Mouse (Mus musculus) cerebellum, adult 11-12 months (tissue): ENCODE results near the gene Atp2a1.

Source experiments
- DNase-seq: peaks from one replicate; pipeline ENCODE4 v3.0.0; 2022

The Atp2a1 gene

GRCm38 (mm10) chr7:126472306-126472705 lies 9.4 kb upstream of the Atp2a1 start:
- DNase-seq = no peak

DNA sequence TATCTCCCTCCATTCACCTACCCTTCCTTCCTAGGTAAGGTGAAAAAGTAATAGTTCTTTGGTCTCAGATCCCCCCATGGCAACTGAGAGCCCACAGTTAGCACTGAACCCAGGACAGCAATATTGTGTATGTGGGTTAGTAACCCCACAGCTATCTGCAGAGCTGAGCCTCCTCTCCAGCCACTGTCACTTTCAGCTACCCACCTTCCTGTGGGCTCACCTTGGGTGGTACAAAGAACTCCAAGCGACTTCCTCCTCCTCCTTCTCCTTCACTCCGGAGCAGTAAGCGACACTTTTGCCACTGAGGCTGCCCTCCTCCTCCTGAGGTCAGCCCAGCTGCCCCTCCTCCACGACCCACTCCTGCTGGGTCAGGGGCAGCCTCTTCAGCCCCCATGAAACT lies 8.9 kb upstream of the Atp2a1 start:
- DNase-seq = no peak

GRCm38 (mm10) chr7:126471361-126471760 lies 8.5 kb upstream of the Atp2a1 start:
- no peak for DNase-seq

GRCm38 (mm10) chr7:126470077-126470476 lies 7.2 kb upstream of the Atp2a1 start:
- no peak for DNase-seq

DNA sequence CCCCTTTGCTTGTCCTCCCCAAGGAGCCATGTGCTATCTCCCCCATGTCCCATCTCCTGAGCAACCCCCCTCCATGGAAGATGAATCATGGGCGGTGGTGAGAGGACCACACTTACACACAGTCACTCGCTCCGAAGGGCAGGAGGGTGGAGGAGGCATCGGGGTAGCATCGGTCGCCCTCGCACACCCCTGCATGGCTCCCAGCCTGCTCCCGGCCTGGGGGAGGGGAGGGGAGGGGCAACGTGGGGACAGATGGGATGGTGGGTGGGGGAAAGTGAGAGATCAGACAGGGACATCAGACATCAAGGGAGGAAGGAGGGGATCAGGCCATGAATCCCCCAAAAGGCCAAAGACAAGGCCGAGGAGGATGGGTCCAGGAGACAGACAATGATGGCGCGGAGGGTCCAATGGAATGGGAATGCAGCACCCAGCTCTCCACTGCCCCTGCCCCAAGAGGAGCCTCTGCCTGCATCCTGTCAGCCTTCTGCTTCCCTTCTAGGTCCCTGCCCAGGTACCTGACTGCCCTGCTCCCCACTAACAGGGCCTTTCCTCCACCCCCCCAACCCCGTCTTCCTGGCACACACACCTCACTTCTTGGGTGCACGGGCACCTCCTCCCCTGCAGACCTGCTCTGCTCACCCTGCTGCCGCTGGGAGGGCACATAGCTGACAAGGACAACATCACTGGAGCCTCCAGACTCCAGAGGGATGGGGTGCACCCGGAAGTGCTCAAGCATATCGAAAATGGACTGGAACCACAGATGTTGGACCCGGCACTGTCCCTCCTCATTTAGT lies 5.1 kb upstream of the Atp2a1 start:
- DNase-seq = no peak

GRCm38 (mm10) chr7:126467271-126467670 lies 4.4 kb upstream of the Atp2a1 start:
- DNase-seq = no peak

- no peak for DNase-seq
Measured at GRCm38 (mm10) chr7:126466707-126467106, 3.8 kb upstream of the Atp2a1 start.

- DNase-seq = no peak
Measured at GRCm38 (mm10) chr7:126466116-126466515, 3.2 kb upstream of the Atp2a1 start.

DNA sequence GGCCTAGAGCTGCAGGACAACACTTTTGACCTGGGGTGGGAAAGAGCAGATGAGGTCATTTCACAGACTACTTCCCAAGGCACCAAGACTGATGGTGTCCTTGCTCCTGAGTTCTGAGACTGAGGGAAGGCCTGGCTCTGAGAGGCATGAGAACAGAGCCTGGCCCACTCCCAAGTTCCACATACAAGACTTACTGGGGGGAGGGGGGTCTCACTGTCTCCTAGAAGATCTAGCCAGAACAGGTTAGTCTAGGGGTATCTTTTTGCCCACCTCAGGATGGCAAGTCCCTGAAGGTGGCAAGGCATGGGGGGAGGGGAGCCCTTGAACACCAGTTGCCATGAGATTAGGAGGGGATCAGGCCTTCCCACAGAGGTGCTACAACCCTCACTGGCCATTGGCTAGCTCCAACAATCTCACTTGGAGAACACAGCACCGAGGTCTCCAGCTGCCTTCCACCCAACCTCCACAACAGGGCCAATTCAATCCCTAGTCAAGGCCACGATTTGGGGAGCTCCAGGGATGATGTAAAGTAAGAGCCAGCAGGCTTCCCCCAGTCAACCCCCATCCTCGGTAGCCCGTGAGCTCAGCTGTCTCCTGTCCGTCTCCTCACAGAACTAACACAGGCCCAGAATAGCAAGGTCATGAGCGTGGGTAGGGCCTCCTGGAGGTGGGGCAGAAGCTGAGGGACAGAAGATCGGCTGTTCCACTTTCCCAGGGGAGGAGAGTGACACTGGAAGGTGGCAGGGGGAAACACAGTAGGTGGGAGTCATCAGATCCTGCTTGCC lies 2.5 kb upstream of the Atp2a1 start:
- DNase-seq = no peak

DNA sequence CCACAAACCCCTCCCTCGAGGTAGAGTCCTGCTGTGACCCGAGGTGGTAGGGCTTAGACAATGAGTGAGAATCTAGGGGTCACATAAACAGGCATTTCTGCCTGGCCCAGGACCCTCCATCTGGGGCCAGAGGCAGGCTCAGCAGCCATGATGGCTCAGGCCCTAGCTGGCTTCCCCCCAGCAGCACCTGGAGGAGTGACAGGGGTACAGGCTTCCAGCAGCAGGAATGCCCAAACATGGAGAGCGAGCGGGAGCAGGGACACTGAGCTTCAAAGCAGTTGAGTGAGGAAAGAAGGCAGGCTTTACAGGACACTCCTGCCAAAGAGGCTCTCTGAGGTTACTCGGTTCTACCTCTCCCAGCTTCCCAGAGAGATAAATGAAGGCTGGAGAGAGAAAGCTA lies 1.9 kb upstream of the Atp2a1 start:
- no peak for DNase-seq

GRCm38 (mm10) chr7:126464121-126464520 lies 1.2 kb upstream of the Atp2a1 start:
- no peak for DNase-seq

DNA sequence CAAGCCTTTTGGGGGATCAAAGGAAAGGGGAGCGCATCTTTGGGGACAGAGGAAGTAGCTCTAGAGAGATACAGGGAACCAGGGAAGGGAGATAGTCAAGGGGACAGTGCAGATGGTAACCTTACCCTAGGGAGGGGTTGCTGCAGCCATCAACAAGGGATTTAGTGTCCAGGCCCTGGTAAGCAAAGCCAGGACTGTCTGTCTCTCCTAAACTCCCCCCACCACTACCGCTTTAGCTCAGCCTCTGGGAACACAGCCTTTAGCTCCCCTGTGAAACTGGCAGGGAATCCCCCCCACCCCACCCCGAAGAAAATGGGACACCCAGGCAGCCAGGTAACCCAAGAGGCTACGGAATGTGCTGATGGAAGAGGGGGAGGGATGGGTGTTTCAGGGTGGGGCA lies 639 bp upstream of the Atp2a1 start:
- DNase-seq = no peak

DNA sequence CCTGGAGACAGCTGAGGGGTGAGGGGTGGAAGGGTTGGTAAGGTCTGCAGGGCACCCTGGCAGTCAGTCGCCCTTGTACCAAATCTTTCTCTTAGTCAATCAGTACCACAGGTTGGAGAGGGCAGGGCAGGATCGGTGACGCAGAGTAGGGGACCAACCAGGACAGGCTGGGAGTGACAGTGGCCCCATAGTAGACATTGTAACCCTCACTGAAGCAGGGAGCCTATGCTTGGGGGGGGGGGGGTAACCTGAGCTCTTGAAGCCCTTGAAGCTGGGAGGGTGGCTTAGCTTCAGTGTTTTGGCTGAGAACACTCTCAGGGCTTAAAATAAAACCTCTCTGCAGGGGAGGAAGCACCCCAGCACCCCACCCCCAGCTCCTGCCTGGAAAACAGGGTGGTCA lies 1.3 kb downstream of the Atp2a1 start:
- DNase-seq = no peak

DNA sequence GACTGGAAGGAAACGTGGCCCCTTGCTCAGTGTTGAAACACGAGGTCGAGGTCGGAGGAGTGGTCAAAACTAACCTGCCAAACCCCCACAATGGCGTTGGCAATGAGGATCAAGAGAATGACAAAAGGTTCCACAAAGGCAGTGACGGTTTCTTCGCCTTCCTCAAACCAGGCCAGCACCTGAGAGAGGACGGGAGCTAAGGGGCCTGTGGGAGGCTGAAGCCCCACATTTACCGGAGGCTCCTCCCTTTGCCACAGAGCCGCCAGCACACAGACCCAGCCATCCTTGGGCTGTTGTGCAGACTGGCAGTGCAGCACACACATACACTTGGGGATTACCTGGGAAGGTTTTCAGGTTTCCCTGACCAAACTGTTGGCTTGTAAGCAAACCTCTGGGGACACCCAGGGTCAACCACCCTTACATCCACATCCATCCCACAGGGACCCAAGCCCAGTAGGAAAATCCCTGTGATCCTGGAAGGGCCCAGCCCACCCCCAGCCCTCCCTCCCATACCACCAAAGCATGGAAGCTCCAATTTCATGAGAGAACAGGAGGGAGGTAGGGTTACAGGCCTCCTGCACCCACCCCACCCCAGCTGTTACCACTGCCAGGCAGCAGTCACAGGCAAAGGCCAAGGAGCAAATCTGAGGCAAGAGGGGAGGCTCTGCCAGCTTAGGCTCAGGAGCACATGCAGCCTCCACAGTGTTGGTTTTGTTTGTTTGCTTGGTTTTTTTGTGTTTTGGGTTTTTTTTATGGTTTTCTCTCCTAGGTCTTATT lies 2.1 kb downstream of the Atp2a1 start:
- no peak for DNase-seq

- DNase-seq = no peak
Measured at GRCm38 (mm10) chr7:126458844-126459618, 3.9 kb downstream of the Atp2a1 start.

- DNase-seq = no peak
Measured at GRCm38 (mm10) chr7:126458225-126458624, 4.7 kb downstream of the Atp2a1 start.

- no peak for DNase-seq
Measured at GRCm38 (mm10) chr7:126456382-126457266, 6.3 kb downstream of the Atp2a1 start.

DNA sequence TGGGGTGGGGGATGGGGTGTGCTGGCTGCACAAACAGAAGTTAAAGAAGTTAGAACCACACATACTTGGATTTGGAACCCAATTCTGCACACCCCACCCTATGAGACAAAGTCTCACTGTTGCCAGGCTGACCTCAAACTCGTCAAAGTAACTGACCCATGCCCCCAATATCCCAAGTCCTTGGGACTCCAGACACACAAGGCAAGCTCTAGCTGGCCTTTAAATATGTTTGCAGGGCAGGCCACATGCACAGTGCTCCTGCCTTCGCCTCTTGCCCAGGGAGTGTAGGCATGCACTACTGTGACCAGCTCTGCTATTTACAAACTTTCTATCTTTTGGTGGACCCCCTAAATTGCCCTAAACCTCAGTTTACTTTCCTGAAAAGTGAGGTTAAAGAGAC lies 7.7 kb downstream of the Atp2a1 start:
- no peak for DNase-seq

DNA sequence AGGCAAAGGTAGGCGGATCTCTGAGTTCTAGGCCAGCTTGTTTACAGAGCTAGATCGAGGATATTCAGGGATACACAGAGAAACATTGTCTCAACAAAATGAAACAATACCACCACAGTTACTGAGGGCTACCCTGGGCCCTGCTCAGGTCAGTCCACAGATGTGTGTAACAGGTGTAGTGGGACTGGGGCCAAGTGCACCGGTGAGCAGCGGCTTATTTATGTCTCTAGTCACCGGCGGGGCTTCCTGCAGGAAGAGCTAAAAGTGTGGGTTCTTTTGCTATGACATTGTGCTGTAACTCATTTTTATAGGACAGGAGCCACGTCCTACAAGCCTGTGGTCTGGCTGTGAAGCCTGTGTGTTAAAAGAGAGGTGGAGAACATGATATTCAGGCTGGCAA lies 9.0 kb downstream of the Atp2a1 start:
- no peak for DNase-seq

GRCm38 (mm10) chr7:126452244-126452643 lies 10.7 kb downstream of the Atp2a1 start:
- no peak for DNase-seq

GRCm38 (mm10) chr7:126450641-126451040 lies 12.3 kb downstream of the Atp2a1 start:
- DNase-seq = no peak

DNA sequence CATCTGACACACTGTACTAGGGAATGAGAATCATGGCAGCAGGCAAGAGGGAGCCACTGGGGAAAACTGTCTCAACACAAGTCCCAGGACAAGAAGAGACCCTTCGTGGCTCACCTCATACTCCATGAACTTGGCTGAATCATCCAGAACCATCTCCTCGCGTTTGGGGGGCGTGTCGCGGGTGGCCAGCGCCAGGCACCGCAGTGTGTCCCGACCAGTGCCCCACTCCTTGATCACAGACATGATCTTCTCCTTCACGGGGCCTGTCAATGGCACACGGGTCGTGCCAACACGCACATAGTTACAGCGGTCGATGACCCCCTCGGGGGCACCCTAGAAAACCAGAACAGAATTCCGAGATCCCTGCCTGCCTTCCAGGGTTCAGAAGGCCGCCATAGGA lies 12.9 kb downstream of the Atp2a1 start:
- no peak for DNase-seq
